Mouse (Mus musculus): Measurements from ENCODE around the gene Cdkal1.

GRCm38 (mm10) chr13:29854876-29855275, 598 bp downstream of the Cdkal1 start:
- TF ChIP-seq CTCF (IDR thresholded peaks at IDR 0.05; ENCODE audit: control insufficient read depth, insufficient read depth, low read length): no peak
- TF ChIP-seq POLR2A (IDR thresholded peaks at IDR 0.05; ENCODE audit: borderline replicate concordance, control insufficient read depth, low read depth, low read length): no peak
